In the genomic region with DNA sequence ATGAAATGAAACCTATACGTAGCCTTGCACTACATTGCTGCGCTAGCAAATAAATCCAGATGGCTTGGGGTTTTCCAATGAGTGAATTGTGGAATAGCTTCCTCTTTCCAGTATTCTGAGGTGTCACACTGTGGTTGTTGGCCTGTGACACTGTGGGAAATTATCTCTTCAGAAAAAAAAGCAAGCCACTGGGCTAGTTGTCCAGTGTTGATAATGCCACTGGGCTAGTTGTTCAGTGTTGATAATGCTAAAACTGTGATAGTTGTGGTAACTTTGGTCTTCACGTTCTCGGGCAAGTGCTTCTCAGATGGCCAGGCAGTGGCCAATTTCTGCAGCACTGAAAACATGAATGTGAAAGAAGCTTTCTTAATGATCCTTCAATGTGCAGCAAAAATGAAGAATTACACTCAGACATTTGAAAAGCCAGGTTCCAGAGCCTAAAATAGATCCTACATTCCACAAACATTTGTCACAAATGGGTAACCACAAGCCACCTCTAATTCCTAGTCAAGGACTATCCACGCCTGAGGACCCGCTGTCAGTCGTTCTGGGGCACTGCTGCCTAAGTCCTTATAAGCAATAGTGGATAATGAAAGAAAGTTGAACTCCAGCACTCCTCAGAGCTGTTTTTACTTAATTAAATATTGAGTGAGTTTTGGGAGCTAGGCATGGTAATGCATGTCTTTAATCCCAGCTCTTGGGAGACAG, we compare ENCODE assay signal across 17 mouse cellular contexts.
DNase-seq lines count a peak whose midpoint lies in the region; ATAC-seq and TF ChIP-seq lines count a peak whose summit lies in the region.
"Had no signal": no experiment of that assay in that cellular context is flagged by ENCODE, and none has a peak within 500 bp of the region (broad histone marks: within the 10 kb centered on the region; RNA-seq: fewer than 3 reads in every experiment).

No protein-coding gene starts in this region.

- no peak for DNase-seq in heart, embryonic 10.5 days (ENCODE audit: low spot score)
- no peak for DNase-seq in heart, postnatal 14 days
- DNase-seq in 3T3-L1 (ENCODE audit: low read depth, low spot score): peak; percentile 72
- no peak for DNase-seq in liver, embryonic 14.5 days (ENCODE audit: low read depth in 3 of 3, low spot score in 3 of 3)
- DNase-seq in right cerebral cortex, postnatal 14 days: no peak
- DNase-seq in adrenal gland, postnatal 14 days: no peak
- DNase-seq: cerebellum, adult 9-10 months; forebrain, postnatal 0 days; gastrocnemius, adult 2 months; heart, adult 18-20 months; kidney, adult 2 months; kidney, postnatal 25 days had no signal

- TF ChIP-seq EP300 in liver, embryonic 14.5 days (IDR thresholded peaks at IDR 0.05; ENCODE audit: low read depth): peak; percentile 76

- WGBS in heart, embryonic 10.5 days: 62% methylated on average over 7 of the region's 7 CpGs
- 27% methylated on average over 7 of the region's 7 CpGs for WGBS in liver, embryonic 14.5 days (ENCODE audit: insufficient replicate concordance)

- peak; percentile 63 for ATAC-seq in liver, embryonic 14.5 days (ENCODE audit: insufficient read depth)
- no peak for ATAC-seq in granulocyte monocyte progenitor cell, adult 5-6 weeks (replicated peaks; ENCODE audit: poor library complexity, severe bottlenecking)
- ATAC-seq: forebrain, postnatal 0 days had no signal

- H3K4me2 ChIP-seq in liver, embryonic 14.5 days (ENCODE audit: low read depth): peak overlapping the region; percentile 50
- H3K4me2 ChIP-seq: limb, embryonic 12.5 days; lung, embryonic 15.5 days; neural tube, embryonic 12.5 days had no signal

- TF ChIP-seq CTCF in embryonic fibroblast, embryonic 13.5 days (IDR thresholded peaks at IDR 0.05; ENCODE audit: borderline replicate concordance, insufficient read depth, low read length): no peak
- no peak for TF ChIP-seq CTCF in liver, embryonic 14.5 days (IDR thresholded peaks at IDR 0.05; ENCODE audit: low read depth)

- H3K27me3 ChIP-seq in heart, embryonic 10.5 days (ENCODE audit: insufficient read depth, poor library complexity, severe bottlenecking): no peaks in the 10 kb centered on the region
- no peaks in the 10 kb centered on the region for H3K27me3 ChIP-seq in liver, embryonic 14.5 days (ENCODE audit: control insufficient read depth, insufficient read depth, low read length)
- H3K27me3 ChIP-seq: limb, embryonic 12.5 days; lung, embryonic 15.5 days; neural tube, embryonic 12.5 days had no signal

- H3K4me3 ChIP-seq in heart, embryonic 10.5 days: no peak overlapping the region
- H3K4me3 ChIP-seq in embryonic fibroblast, embryonic 13.5 days (ENCODE audit: insufficient read depth, low read length): no peak overlapping the region
- H3K4me3 ChIP-seq in liver, embryonic 14.5 days (ENCODE audit: insufficient read depth in 1 of 2, low read depth in 2 of 2, low read length in 2 of 2): peak overlapping the region in 1 of 2 experiments; percentile 3; a peak in 1 of 4 replicates
- H3K4me3 ChIP-seq: gastrocnemius, adult 2 months; limb, embryonic 12.5 days; lung, embryonic 15.5 days; neural tube, embryonic 12.5 days had no signal

- intact Hi-C loops in heart, postnatal 14 days (cut with DNase I): no loop called here

- no peaks in the 10 kb centered on the region for H3K9me3 ChIP-seq in heart, embryonic 10.5 days
- no peaks in the 10 kb centered on the region for H3K9me3 ChIP-seq in liver, embryonic 14.5 days (ENCODE audit: control insufficient read depth, low read length)
- H3K9me3 ChIP-seq: limb, embryonic 12.5 days; lung, embryonic 15.5 days; neural tube, embryonic 12.5 days had no signal

- H3K9ac ChIP-seq in liver, embryonic 14.5 days (replicated peaks): peak overlapping the region; percentile 35; the same call in 1 of the 2 replicates
- H3K9ac ChIP-seq: forebrain, postnatal 0 days; limb, embryonic 12.5 days; lung, embryonic 15.5 days; neural tube, embryonic 12.5 days had no signal

- no peak for TF ChIP-seq POLR2A in embryonic fibroblast, embryonic 13.5 days (IDR thresholded peaks at IDR 0.05; ENCODE audit: low read depth, low read length)

- no peaks in the 10 kb centered on the region for H3K36me3 ChIP-seq in heart, embryonic 10.5 days
- H3K36me3 ChIP-seq in liver, embryonic 14.5 days (replicated peaks; ENCODE audit: control insufficient read depth, insufficient read depth, low read depth): no peaks in the 10 kb centered on the region
- H3K36me3 ChIP-seq: limb, embryonic 12.5 days; lung, embryonic 15.5 days; neural tube, embryonic 12.5 days had no signal

- H3K4me1 ChIP-seq in heart, embryonic 10.5 days: peaks cover 35% of the 10 kb centered on the region; the same call in 1 of the 2 replicates
- H3K4me1 ChIP-seq in embryonic fibroblast, embryonic 13.5 days (ENCODE audit: control insufficient read depth, insufficient read depth, low read length): peaks cover 4% of the 10 kb centered on the region; the same call in 1 of the 2 replicates
- H3K4me1 ChIP-seq in liver, embryonic 14.5 days (replicated peaks; ENCODE audit: control insufficient read depth in 2 of 2, insufficient read depth in 2 of 2, low read length in 1 of 2): peaks cover 25 to 47% of the 10 kb centered on the region in 2 experiments

- peak overlapping the region; percentile 52; the same call in 1 of the 2 replicates for H3K27ac ChIP-seq in heart, embryonic 10.5 days
- peak overlapping the region; percentile 20; the same call in 1 of the 2 replicates for H3K27ac ChIP-seq in embryonic fibroblast, embryonic 13.5 days (ENCODE audit: insufficient read depth, low read length)
- H3K27ac ChIP-seq in liver, embryonic 14.5 days: peak overlapping the region; percentile 32
- H3K27ac ChIP-seq: gastrocnemius, adult 2 months; limb, embryonic 12.5 days; lung, embryonic 15.5 days; neural tube, embryonic 12.5 days had no signal
